Mouse (Mus musculus): ENCODE measurements around the gene Hlf.

Hlf gene

GRCm38 (mm10) chr11:90371470-90372100 lies 19.1 kb downstream of the Hlf start:
- DNase-seq (ENCODE audit: extremely low read depth, low read depth, low spot score) = no peak

GRCm38 (mm10) chr11:90370789-90371291 lies 19.9 kb downstream of the Hlf start:
- DNase-seq (ENCODE audit: extremely low read depth, low read depth, low spot score) = no peak

DNA sequence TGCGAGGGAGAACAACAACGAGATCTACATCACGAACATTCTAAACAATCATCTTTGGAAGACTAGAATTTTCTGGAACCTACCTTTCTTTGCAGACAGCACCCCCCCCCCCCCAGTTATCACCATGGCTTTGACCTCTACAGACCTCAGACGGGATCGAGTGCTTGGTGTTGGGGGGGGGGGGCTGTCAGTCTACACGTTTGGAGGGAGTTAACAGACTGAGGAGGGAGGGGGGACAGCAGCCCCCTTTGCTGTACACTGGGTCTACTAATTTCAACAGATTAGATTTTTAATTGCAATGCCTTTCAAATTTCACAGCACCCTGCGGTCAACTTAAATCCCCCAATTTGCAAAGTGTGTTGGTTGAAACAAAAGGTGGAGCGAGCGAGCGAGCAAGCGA lies 20.3 kb downstream of the Hlf start:
- DNase-seq (ENCODE audit: extremely low read depth, low read depth, low spot score) = no peak

- no peak for DNase-seq (ENCODE audit: extremely low read depth, low read depth, low spot score)
Measured at GRCm38 (mm10) chr11:90369605-90370004, 21.1 kb downstream of the Hlf start.

DNA sequence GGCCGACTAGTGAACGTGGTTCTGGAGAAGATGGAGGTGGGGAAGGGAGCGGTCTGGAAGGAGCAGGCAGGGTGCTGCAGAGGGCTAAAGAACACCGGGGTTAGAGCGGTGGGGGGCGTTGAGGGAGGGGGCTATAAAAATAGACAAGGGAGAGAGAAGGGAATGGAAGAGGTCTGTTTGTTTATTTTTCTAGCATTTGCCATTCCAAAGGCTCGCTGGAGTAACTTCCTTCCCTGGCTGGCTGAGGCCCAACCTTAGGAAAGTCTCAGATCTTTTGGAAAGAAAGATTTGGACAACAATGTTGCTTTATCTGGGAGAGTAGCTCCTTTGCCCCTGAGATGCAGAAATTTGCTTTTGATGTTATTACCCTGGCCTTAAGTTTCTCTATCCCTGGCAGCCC lies 21.6 kb downstream of the Hlf start:
- no peak for DNase-seq (ENCODE audit: extremely low read depth, low read depth, low spot score)

- DNase-seq (ENCODE audit: extremely low read depth, low read depth, low spot score) = no peak
Measured at GRCm38 (mm10) chr11:90367894-90368860, 22.5 kb downstream of the Hlf start.

DNA sequence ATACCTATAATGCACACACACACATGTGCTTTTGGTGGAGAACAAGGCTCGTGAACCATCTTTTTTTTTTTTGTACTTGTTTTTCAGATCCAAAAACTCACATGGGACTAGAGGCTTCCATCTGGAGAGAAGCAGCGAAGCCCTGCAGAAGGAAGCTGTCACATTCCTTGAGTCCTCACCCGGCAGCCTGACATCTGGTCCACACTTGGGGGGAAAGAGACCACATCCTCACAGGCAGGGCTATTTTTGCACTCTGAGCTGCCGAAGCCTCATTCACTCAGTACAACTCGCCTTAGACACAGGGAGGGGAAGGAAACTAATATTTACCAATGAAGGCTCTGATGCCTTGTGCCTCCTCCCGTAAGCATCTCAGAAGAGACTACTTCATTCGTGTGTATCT lies 25.8 kb downstream of the Hlf start:
- DNase-seq (ENCODE audit: extremely low read depth, low read depth, low spot score) = no peak

DNA sequence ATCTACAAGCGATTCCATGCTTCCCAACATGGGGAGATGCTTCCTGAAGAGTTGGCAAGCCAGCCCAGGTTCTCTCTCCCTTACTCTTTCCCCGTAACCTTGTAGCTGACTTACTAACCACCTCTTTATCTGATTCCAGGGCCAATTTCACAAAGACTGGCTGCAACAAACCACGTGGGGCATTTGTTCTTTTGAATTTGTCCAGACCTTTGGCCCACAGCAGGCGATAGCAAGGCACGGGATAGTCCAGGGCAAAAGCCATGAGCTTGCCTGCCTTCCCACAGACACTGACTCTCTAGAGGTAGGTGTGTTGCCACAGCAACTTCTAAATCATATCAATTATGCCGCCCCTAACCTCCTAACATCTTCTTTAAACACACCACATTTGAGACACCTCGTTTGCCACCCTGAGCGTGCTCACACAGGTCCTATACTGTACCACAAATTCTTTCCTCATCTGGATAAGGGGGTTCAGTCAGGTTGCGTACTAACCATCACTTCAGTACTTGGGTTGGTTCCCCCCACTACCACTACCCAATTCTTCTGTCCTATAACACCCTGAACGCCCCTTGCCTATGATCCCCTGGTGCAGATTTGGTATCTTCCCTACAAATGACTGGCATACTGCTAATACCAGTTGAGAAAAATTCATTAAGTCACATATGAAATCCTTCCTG lies 26.7 kb downstream of the Hlf start:
- DNase-seq (ENCODE audit: extremely low read depth, low read depth, low spot score) = no peak

GRCm38 (mm10) chr11:90363406-90363805 lies 27.3 kb downstream of the Hlf start:
- DNase-seq (ENCODE audit: extremely low read depth, low read depth, low spot score) = no peak

- no peak for DNase-seq (ENCODE audit: extremely low read depth, low read depth, low spot score)
Measured at GRCm38 (mm10) chr11:90360536-90360935, 30.2 kb downstream of the Hlf start.

DNA sequence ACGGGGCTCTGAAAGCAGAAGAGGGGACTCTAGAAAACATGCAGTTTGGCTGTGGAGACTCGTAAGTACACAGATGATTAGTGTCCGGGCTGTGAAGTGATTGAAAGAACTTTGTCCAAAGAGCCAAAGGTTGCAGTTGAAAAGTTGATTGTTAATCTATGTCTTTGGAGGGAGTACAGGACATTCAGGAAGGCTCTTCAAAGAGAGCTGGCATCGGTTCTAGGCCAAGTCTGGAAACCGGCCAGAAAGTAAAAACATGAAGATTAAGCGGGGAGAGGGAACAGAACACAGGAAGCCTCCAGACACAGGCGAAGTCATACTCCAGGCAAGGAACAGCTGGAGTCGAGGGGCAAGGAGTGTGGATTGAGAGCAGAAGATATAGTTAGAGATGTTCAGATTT lies 32.6 kb downstream of the Hlf start:
- no peak for DNase-seq (ENCODE audit: extremely low read depth, low read depth, low spot score)

GRCm38 (mm10) chr11:90357371-90357770 lies 33.3 kb downstream of the Hlf start:
- DNase-seq (ENCODE audit: extremely low read depth, low read depth, low spot score) = no peak

DNA sequence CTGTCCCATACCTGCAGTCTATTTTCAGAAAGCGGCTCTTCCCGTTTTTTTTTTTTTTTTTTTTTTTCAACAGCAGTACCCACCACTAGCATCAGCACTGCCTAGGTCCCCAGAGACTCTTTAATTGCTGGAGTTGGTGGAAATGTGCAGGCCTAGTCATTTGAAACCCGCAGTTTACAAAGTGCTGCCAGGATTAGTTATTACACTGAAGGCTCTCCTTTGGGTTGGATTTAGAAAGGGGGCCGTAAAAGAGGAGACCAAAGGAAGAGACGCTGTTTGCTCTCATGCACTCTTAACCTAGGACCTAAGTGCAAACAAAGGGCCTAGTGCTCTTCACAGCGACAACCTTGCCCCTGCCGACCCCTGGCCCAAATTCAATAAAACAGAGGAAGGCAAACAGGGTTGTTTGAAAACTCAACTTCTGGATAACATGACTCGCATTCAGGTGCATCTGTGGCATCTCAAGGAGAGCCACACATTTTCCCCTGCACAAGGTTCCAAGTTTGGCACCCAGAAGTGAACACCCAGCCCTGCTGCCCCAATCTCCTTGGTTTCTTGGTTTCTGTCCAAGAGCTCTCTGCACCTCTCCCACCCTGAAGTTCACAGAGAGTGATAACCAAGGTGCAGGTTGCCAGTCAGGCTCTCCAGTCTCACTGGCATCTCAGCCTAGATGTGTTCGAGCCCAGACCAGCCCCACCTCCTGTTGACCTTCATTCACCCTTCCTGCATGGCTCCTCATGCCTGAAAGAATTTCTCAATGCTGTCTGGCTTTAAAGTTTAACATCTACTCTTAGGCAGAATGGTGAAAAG lies 34.0 kb downstream of the Hlf start:
- DNase-seq (ENCODE audit: extremely low read depth, low read depth, low spot score) = no peak

DNA sequence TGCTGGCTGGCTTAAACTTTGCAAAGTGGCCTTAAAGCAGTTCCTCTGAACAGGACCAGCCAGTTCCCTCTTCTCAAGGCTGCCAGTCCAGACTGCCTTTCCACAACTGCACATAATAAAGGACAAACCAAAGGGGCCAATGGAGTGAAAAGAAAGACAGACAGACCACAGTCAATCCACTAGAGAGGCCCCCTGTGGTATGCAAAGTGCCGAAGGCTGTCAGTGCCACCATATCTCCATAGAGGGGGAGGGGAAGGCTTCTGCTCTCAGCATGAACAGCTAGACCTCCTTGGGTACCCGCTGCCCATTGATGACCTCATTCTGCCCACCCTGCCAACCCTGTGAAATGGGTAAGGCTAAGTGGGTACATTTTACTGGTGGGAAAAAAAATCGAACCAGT lies 34.7 kb downstream of the Hlf start:
- DNase-seq (ENCODE audit: extremely low read depth, low read depth, low spot score) = no peak

- peak; percentile 86 for DNase-seq (ENCODE audit: extremely low read depth, low read depth, low spot score)
Measured at GRCm38 (mm10) chr11:90355270-90355681, 35.4 kb downstream of the Hlf start.

GRCm38 (mm10) chr11:90352696-90353095 lies 38.0 kb downstream of the Hlf start:
- DNase-seq (ENCODE audit: extremely low read depth, low read depth, low spot score) = no peak

DNA sequence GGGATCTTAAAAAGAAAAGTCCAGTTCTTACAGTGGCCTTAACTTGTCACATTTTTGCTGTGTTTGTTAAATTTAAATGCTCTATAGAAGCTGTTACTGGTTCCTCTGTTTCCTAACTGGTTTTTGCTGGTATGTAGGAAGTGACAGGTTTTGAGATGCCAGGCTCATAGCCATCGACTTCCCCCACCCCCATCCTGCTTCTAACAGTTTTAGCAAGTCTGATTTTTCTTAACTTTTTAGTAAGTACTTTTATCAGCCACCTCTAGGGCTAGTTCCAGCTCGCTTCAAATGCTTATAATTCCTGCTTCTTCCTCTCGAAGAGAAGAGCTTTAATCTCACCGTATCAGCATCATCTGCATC lies 40.6 kb downstream of the Hlf start:
- DNase-seq (ENCODE audit: extremely low read depth, low read depth, low spot score) = no peak

DNA sequence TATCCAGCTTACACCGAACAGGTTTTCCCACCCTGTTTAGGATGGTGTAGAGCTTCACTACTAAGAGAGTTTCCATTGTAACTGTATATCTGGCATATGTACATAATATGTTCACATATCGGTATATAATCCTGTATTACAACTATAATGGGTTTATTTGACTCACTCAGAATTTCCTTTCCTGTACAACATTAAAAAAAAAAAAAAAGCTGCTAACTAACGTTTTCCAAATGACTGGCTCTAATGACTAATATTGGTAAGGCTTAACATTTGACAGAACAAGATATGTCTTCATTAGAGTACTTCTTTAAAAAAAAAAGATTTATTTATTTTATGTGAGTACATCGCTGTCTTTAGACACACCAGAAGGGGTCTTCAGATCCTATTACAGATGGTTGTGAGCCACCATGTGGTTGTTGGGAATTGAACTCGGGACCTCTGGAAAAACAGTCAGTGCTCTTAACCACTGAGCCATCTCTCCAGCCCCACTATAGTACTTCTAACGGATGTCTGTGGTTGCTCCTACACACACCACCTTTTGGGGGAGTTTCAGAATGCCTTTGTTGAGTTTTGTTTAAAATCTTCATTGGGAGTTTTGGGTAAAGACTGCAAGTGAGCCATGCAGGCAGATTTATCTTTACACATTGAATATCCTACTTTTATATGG lies 41.1 kb downstream of the Hlf start:
- DNase-seq (ENCODE audit: extremely low read depth, low read depth, low spot score) = no peak

GRCm38 (mm10) chr11:90347667-90348459 lies 42.8 kb downstream of the Hlf start:
- DNase-seq (ENCODE audit: extremely low read depth, low read depth, low spot score) = no peak

Measured in fat pad, adult 2 months (tissue).